Mouse (Mus musculus) intestine, embryonic 14.5 days (tissue): ENCODE measurements around the gene Sarnp. TPM values are rescaled to one million over a fixed set of nuclear protein-coding genes. Genes with fewer than 3 reads are reported as not detected.
A peak's percentile ranks its signal among the peaks of the same experiment; 100 is the strongest.

ENCODE experiments used
- ATAC-seq: fragments of 200-750 bp; cut with Nextera tagmentation; replicated peaks from 2 replicates; pipeline ENCODE4 v1.8.0; 2017; ENCODE audit warnings: low read depth, moderate number of reproducible peaks, moderate TSS enrichment, moderate library complexity; ENCODE audit not compliant: low FRiP score, low TSS enrichment
- DNase-seq: peaks from one replicate; pipeline ENCODE4 v3.0.0-alpha.2; 2018; ENCODE audit warnings: low spot score
- H3K27ac ChIP-seq: fragments of 300-500 bp; sonication (generic); 2 replicates; pipeline ENCODE4 v1.5.1; 2014; ENCODE audit warnings: low read depth, mild to moderate bottlenecking, control low read depth
- H3K27me3 ChIP-seq: fragments of 300-500 bp; sonication (generic); replicated peaks from 2 replicates; pipeline ENCODE4 v1.6.1; 2014; ENCODE audit warnings: low read length, control low read depth; ENCODE audit not compliant: control insufficient read depth, insufficient read depth
- H3K36me3 ChIP-seq: fragments of 300-500 bp; sonication (generic); 2 replicates; pipeline ENCODE4 v1.6.1; 2014; ENCODE audit warnings: low read length, control low read depth; ENCODE audit not compliant: control insufficient read depth, insufficient read depth
- H3K4me1 ChIP-seq: fragments of 300-500 bp; sonication (generic); replicated peaks from 2 replicates; pipeline ENCODE4 v1.6.1; 2014; ENCODE audit warnings: low read length, control low read depth, mixed read lengths; ENCODE audit not compliant: control insufficient read depth, insufficient read depth
- H3K4me2 ChIP-seq: fragments of 300-500 bp; sonication (generic); 2 replicates; pipeline ENCODE4 v1.6.1; 2014; ENCODE audit warnings: low read length
- H3K4me3 ChIP-seq: fragments of 300-500 bp; sonication (generic); 2 replicates; pipeline ENCODE4 v1.5.1; 2014; ENCODE audit warnings: low read depth, low read length, control low read depth, mixed read lengths
- H3K9ac ChIP-seq: fragments of 300-500 bp; sonication (generic); 2 replicates; pipeline ENCODE4 v1.6.1; 2014; ENCODE audit warnings: mild to moderate bottlenecking, low read length
- H3K9me3 ChIP-seq: fragments of 300-500 bp; sonication (generic); 2 replicates; pipeline ENCODE4 v1.6.1; 2016; ENCODE audit warnings: low read length, control low read depth; ENCODE audit not compliant: control insufficient read depth
- WGBS: fragments of 180-500 bp; shearing (Covaris S2); extraction: QIAGEN DNeasy Blood & Tissue Kit; methylation state at CpG from one replicate; pipeline ENCODE4 v1.1.7; 2014; 5-methylcytosine and 5-hydroxymethylcytosine counted together
- polyA plus RNA-seq: library from polyadenylated mRNA; unstranded; fragments of >200 nt; fragmentation: Nextera tagmentation; extraction: Ambion mirVana; gene quantifications from 2 replicates; pipeline ENCODE4 v1.2.1, GENCODE M21; 2014

The Sarnp gene
- polyA plus RNA-seq, 1 experiment from 2014 or later: 203 TPM

DNA sequence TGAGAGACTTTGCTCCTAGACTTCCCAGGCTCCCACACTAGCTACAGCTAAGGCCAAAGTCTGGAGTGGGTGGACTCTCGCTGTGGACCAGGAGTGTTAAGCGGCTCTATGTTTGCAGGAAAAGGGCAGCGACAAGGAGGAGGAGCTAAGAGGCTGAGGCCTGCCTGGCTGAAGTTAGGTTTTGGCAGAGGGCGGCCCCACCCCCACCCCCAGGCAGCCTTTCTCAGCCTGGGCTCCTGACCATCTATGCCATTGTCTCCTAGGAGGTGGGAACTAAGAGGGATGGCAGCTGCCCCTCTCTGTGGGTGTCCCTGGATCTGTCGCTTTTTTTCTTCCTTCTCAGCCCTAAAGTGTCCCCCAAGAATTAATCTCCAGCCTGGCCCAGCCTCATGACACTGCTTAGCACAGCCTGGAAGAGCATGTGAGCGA lies 102.1 kb downstream of the Sarnp start:
- H3K27ac ChIP-seq: no peak overlapping the region
- H3K27me3 ChIP-seq: no peaks in the 10 kb centered on the region
- 23% methylated on average over 6 of the region's 6 CpGs for WGBS
- H3K4me3 ChIP-seq: no peak overlapping the region
- H3K4me2 ChIP-seq: no peak overlapping the region
- H3K36me3 ChIP-seq: peaks cover 39% of the 10 kb centered on the region
- H3K4me1 ChIP-seq: peaks cover 20% of the 10 kb centered on the region
- no peaks in the 10 kb centered on the region for H3K9me3 ChIP-seq
- H3K9ac ChIP-seq: no peak overlapping the region
- ATAC-seq: no peak
- no peak for DNase-seq

DNA sequence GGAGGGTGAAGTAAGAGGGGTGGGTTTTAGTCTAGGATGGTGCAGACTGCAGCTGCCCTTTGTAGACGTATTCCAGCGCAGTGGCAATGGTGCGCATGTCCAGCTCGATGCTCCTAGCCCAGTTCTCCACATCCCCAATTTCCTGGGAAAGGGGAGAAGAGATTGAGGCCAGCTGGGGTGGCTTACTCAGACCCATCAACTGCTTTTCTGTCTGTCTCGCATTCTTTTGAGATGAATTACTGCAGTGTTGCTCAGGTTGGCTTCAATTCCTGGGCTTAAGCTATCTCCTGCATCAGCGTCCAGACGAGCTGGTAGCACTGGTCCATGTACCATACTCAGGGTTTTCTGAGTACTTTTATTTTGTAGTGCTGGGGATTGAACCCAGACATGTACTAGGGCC lies 102.8 kb downstream of the Sarnp start:
- Histone ChIP-seq H3K9me3 (no peaks in the 10 kb centered on the region), H3K4me3 (no peak overlapping the region), H3K27ac (no peak overlapping the region), H3K27me3 (no peaks in the 10 kb centered on the region), H3K4me1 (peaks cover 20% of the 10 kb centered on the region), H3K4me2 (no peak overlapping the region), H3K36me3 (peaks cover 32% of the 10 kb centered on the region), H3K9ac (no peak overlapping the region)
- ATAC-seq: no peak
- 76% methylated on average over 7 of the region's 7 CpGs for WGBS
- no peak for DNase-seq

DNA sequence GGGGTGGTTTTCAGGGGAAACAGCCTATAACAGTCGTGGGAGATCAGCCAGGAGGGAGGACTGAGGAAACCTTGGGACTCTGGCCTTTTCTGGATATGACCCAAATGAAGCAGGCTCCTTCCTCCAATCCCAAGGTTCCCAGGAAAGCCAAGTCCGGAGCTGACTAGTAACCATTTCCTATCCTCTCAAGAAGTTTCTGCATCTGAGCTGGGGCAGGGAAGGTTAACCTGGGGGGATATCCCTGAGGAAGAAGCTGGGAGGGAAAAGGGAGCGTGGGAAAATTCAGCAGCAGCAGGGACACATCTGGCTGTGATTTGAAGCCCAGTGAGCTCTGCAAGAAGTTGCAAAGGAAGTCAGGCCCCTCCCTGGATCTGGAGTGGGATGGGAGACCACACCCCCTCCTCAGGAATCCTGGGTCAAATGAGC lies 103.6 kb downstream of the Sarnp start:
- Histone ChIP-seq H3K27ac (peak overlapping the region; percentile 27; the same call in 1 of the 2 replicates), H3K36me3 (peaks cover 25% of the 10 kb centered on the region), H3K4me3 (no peak overlapping the region), H3K27me3 (no peaks in the 10 kb centered on the region), H3K9ac (no peak overlapping the region), H3K4me2 (no peak overlapping the region), H3K4me1 (peaks cover 20% of the 10 kb centered on the region), H3K9me3 (no peaks in the 10 kb centered on the region)
- WGBS: 59% methylated on average over 3 of the region's 3 CpGs
- no peak for DNase-seq
- ATAC-seq: no peak

DNA sequence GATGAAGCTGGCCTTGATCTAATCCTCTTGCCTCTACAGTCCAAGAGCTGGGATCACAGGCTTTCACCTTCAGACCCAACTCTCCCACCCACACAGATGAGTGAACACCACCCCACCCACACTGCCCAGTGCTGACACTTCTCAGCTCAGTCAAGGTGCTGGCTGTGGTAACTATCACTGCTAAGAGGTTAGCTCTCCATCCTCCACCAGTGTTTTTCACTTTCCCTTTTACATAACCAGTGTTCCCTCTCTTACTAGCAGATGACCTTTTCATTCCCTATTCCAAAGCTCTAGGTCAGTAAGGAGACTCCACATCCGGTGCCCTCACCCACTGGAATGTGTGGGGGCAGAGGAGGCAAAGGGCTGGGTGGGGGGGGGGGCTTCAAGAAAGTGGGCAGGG lies 104.1 kb downstream of the Sarnp start:
- peak overlapping the region; percentile 27; the same call in 1 of the 2 replicates for H3K27ac ChIP-seq
- no peak overlapping the region for H3K4me3 ChIP-seq
- H3K4me1 ChIP-seq: peaks cover 20% of the 10 kb centered on the region
- peaks cover 23% of the 10 kb centered on the region for H3K36me3 ChIP-seq
- DNase-seq: no peak
- H3K4me2 ChIP-seq: no peak overlapping the region
- H3K27me3 ChIP-seq: no peaks in the 10 kb centered on the region
- no peak overlapping the region for H3K9ac ChIP-seq
- 45% methylated on average over 1 of the region's 1 CpGs for WGBS
- no peak for ATAC-seq
- H3K9me3 ChIP-seq: no peaks in the 10 kb centered on the region

DNA sequence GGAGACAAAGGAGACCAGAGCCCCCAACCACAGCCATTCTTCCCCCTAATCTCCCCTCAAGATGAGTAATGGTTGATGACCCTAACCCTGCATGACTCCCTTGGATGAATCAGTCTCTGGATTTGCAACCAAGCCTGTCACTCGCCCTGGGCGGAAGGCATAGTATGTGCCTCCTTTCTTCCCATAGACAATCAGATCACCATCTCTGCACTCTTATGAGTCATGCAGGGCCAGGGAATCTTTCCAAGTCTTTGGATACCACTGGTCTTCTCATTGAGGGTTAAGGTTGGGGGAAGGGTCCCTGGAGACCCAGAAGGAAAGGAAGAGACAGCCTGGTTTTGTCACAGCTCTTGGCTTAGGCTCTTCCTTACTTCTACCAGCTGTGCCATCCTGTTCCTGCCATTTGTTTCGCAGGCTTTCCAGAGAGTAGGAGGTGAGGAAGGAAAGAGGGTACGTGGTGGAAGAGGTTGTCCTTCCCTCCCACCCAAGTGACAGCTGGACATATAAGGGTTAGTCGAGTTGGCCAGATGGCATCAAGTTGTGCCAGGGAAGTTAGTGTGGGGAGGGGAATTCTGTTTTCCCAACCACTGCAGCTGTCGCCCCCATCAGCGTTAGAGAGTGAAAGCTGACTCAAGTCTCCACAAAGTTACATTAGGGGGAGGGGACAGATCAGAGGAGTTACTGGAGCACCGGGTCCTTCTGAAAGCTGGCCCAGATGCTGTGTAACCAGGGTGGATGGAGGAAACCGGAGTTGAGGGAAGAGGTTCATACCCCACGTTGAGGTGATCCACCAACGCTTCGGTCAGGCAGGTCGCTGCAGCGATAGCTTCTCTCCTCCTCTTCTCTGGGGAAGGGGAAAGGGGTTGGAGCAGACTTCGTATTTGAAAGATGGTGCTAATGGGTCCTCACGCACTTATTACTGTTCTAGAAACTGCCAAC lies 105.0 kb downstream of the Sarnp start:
- H3K9me3 ChIP-seq: no peaks in the 10 kb centered on the region

DNA sequence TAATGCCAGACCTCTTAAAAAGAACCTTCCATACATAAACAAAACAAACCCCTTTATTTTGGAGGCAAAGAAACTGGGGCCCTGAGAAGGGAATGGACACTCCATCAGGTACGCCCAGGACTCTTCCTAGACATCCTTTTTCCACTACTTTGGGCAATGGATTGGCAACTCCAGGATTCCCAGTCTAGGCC lies 105.6 kb downstream of the Sarnp start, which contains the start of gene Rdh5:
Rdh5 (minus strand) TSS at position 67 of the 191 bp plus-strand sequence.
- Histone ChIP-seq H3K4me1 (peaks cover 20% of the 10 kb centered on the region), H3K27me3 (no peaks in the 10 kb centered on the region), H3K27ac (peak within 1 kb of the TSS; percentile 87), H3K9me3 (no peaks in the 10 kb centered on the region), H3K9ac (peak within 1 kb of the TSS; percentile 78), H3K4me3 (peak within 1 kb of the TSS; percentile 92), H3K36me3 (peaks cover 8% of the 10 kb centered on the region), H3K4me2 (peak within 1 kb of the TSS; percentile 70)
- 13% methylated on average over 1 of the region's 1 CpGs for WGBS
- DNase-seq (no peak), ATAC-seq (no peak)

More for the DNA sequence above, 105.0 kb downstream of the Sarnp start:
- ATAC-seq: no peak
- Histone ChIP-seq H3K4me2 (peak overlapping the region; percentile 70), H3K27me3 (no peaks in the 10 kb centered on the region), H3K36me3 (peaks cover 14% of the 10 kb centered on the region), H3K9ac (peak overlapping the region; percentile 78; the same call in 1 of the 2 replicates), H3K27ac (0 out of 2 replicates have a peak overlapping the region, but pooled peaks have one; percentile 16), H3K4me3 (peak overlapping the region; percentile 92), H3K4me1 (peaks cover 20% of the 10 kb centered on the region)
- 71% methylated on average over 16 of the region's 16 CpGs for WGBS
- no peak for DNase-seq

DNA sequence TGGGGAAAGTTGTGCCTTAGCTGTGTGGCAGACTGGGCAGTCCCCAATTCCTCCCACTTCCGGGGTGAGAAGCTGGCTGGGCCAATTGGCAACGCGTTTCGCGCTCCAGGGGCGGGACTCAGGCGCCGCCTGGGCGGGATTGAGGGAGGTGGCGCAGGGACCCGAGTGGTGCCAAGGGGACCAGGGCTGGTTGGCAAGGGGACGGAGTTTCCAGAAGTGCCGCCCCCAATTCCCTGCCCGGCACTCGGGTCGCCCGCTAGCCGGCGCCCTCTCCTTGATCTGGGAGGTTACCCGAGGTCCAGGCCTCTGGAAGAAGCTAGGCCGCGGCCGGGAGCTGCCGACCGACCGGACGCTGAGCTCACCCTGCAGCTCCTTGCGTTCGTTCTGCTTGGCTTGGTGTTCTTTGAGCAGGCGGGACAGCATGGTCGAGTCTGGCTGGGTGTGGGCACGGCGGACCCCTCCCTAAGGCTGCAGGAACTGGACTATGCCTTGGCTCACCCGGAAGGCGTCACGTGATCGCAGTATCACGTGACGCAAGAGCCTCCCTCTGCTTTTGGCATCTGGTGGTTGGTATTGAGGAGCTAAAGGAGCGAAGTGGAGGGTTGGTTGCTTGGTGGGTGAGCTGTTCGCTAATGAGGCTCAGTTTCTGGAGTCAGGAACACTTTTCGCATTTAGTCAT lies 106.0 kb downstream of the Sarnp start:
- H3K27me3 ChIP-seq: no peaks in the 10 kb centered on the region
- ATAC-seq (peak; percentile 95), DNase-seq (peak; percentile 94)
- under 1% methylated on average over 40 of the region's 42 CpGs for WGBS
- peak overlapping the region; percentile 87 for H3K27ac ChIP-seq
- H3K9me3 ChIP-seq: no peaks in the 10 kb centered on the region
- peaks cover 4% of the 10 kb centered on the region for H3K36me3 ChIP-seq
- H3K4me3 ChIP-seq: peak overlapping the region; percentile 92
- peak overlapping the region; percentile 70 for H3K4me2 ChIP-seq
- peaks cover 20% of the 10 kb centered on the region for H3K4me1 ChIP-seq
- H3K9ac ChIP-seq: peak overlapping the region; percentile 78

DNA sequence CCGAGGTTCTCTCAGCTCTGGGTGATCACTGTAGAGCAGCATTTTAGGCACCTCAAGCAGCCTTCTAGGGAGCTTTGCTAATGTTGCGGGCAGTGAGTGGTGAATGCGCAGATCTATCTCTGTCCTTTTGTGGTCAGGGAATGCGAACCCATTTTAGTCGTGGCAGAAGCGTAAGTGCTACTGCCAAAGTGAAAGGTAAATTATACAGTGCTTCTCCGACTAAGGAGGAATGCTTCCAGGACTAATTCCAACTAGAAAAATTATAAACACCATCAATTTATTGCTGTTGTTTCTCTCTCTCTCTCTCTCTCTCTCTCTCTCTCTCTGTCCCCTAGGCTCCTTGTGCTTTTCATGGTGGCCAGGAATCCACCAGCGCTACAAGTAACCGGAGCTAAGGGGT lies 106.8 kb downstream of the Sarnp start, which contains the start of gene Bloc1s1:
Bloc1s1 (minus strand) TSS at position 101 of the 400 bp plus-strand sequence.
- H3K9me3 ChIP-seq: no peaks in the 10 kb centered on the region
- peak within 1 kb of the TSS; percentile 78 for H3K9ac ChIP-seq
- peak within 1 kb of the TSS; percentile 92 for H3K4me3 ChIP-seq
- H3K27ac ChIP-seq: peak within 1 kb of the TSS; percentile 87
- no peaks in the 10 kb centered on the region for H3K36me3 ChIP-seq
- peak within 1 kb of the TSS; percentile 70 for H3K4me2 ChIP-seq
- no peak for DNase-seq
- H3K27me3 ChIP-seq: peaks cover under 1% of the 10 kb centered on the region; the same call in 1 of the 2 replicates
- H3K4me1 ChIP-seq: peaks cover 20% of the 10 kb centered on the region
- ATAC-seq: no peak
- WGBS: 57% methylated on average over 9 of the region's 9 CpGs
